Mouse (Mus musculus): Measurements from ENCODE around the gene Selenop. TPM values are rescaled to one million over a fixed set of nuclear protein-coding genes. Genes with fewer than 3 reads are reported as not detected.
A peak's percentile ranks its signal among the peaks of the same experiment; 100 is the strongest.

Selenop gene
- total RNA-seq, 2 experiments from 2014 or later = 302 to 350 TPM

DNA sequence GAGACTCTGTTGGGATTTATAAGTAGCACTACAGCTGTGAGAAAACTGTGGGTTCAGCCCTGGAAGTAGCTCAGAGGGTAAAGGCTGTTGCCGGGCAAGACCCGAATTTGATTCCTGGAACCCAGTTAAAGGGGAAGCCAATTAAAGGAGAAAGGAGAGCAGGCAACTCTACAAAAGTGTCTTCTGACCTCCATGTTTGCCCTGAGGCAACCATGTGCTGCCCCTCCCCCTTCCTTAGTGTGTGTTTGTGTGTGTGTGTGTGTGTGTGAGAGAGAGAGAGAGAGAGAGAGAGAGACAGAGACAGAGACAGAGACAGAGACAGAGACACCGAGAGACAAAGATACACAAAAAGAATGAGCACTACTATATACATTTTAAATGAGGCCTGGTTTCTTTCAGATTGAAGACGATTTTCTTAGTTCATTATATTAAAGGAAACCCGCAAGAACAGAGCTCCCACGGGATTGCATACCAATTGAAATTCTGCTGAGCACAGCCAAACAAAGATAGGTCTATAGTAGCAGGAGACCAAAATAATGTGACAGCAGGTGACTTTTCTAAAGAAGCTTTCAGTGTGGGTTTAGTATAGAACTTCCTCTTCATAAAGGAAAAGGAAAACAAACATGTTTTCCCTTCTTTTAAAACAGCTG, 1.8 kb downstream of the Selenop start:
- DNase-seq (ENCODE audit: low spot score in 2 of 2) = no peak

DNA sequence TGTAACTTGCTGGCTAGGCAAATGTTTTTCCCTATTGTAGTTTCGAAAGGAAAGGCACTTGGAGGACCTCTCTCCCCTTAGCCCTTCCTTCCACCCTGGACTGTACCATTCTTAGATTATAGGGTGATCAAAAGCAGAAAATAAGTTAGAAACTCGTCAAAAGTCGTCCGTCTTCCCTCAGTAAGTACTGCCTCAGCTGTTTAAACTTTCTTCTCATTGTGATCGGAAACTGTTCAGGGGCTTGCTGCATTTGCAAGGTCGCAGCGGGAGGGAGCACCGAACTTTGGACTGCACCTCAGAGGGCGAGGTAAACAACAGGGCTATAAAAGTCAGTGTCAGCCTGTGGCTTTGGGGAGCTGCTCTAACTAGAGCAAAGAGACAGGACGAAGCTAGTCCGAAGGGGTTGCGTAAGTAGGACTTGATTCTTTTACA, 2.3 kb downstream of the Selenop start:
- DNase-seq (ENCODE audit: low spot score in 2 of 2) = peak; percentile 15 to 65

DNA sequence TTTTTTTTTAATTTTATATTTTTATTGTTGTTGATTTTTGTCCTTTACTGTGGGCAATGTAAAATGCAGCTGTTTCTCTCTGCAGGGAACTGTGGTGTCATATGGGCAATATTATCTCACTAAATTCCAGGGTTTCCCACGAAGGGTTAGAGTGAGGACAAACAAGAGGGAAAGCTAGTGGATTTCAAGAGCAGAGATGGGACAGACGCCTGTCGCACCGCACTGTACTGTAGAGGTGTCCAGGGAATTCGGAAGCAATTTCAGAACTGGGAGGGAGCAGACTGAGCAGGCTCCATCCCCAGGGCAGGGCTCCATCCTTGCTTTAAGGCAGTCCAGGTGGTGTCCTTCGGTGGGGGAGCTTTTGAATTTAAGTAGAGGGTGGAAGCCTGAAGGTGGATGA, 2.9 kb downstream of the Selenop start:
- DNase-seq (ENCODE audit: low spot score in 2 of 2) = no peak

DNA sequence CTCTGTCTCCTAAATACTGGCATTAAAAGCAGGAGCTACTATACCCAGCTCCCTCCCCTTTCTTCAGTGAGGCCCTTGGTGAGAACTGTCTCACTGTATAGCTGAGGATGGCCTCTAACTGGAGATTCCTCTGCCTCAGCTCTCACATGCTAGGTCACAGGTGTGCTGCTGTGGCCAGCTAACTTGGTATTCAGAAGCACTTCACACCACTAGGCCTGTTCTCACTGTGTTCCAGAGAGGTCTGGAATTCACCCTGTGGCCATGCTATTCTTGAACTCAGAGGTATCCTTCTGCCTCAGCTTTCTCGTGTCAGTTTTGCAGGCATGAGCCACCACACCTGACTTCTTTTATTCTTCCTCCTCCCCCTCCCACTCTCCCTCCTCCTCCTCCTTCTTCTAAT, 4.8 kb downstream of the Selenop start:
- no peak for DNase-seq (ENCODE audit: low spot score in 2 of 2)

DNA sequence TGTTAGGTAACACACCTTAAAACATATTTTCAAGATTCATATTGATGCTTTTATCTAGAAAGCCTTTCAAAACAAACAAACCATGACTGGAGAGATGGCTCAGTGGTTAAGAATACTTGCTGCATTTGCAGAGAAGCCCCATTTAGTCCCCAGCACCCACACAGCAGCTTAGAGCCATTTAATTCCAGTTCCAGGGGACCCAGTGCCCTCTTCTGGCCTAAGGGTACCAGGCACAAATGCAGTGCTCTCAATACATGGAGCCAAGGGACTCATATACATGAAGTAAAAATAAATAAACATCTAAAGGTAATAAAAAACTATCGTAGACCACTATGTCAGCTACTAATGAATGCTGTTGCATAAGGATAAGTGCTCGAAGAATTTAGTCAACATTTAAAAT, 9.0 kb downstream of the Selenop start:
- no peak for DNase-seq (ENCODE audit: low spot score in 2 of 2)

DNA sequence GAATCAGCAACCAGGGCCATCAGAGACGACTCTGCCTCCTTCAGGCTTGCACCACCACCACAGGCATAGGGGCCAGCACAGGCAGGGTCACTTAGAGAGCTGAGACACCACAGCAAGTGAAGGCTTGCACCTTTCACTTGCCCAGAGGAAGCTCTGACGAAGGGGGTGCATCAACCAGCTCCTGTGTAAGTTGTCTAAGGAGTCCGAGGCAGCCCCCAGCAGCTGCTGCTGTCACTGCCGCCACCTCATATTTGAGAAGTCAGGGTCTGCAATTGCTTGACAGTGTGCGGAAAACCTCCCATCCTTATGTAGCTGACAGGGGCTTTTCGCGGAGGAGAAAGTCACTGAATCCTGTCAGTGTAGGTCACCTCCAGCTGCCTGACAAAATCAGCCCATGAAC, 10.9 kb downstream of the Selenop start:
- DNase-seq (ENCODE audit: low spot score in 2 of 2) = no peak

DNA sequence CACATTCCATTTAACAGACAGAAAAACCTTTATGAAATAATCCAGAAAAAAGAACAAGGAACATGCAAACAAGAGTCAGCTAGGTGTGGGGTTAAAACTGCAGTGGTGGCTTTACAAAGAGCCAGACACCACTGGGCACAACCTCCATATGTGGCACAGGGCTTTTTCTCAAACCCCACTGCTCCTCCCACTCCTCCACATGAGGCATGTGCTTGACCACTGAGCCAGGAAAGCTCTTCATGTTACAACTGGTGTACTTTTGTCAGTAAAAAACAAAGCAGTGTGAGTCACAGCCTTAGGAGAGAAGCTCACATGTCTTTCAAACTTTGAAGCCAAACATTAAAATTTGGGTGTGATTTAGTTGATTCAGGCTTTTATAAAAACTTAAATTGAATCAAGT, 12.9 kb downstream of the Selenop start:
- no peak for DNase-seq (ENCODE audit: low spot score in 2 of 2)

DNA sequence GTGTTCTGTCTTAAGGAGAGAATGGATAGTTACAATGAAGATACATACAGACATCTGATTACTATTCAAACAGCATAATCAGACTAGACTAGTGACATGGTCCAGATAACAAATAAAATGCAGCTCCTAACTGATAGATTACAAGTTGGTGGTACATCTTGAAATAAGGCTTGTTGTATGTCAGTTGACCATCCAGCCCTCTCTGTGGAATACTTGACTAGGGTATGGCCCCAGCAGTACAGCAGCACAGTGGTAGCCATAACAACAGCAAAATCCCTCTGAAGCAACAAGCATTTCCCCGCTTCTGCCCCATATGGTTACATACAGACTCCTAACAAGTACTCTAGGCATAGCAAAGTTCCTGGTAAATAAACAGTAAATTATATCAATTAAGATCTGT, 13.4 kb downstream of the Selenop start:
- no peak for DNase-seq (ENCODE audit: low spot score in 2 of 2)

DNA sequence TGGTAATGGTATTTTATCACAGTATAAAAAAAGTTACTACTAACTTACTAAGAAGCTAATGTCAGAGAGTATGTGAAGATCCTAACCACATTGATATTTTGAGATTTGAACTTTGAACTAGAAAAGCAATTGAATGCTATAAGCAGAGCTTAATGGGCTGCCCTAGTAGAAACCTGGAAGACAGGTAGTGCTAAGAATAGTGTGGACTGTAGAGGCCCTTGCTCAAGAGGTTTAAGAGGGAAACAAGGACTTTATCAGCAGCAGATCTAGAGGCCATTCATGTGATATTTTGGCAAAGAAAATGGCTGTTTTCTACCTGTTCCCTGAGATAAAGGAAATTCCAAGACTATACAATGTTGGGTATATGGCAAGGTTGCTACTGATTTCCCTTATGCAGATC, 17.7 kb downstream of the Selenop start:
- no peak for DNase-seq (ENCODE audit: low spot score in 2 of 2)

DNA sequence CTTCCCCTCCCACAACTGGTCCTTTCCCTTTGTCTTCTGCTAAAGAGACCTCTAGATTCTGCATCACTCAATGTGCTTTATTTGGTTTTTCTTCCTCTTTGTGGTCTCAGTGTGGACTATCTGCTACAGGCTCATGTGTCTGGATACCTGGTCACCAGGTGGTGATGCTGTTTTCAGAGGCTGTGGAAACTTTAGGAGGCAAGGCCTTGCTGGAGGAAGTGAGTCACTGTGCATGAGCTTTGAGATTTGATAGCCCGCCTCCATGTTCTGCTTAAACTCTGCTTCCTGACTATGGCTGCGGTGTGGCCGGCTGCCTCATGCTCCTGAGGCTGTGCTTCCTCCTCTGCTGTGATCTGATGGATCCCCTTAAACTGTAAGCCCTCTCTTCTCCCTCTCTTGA, 22.1 kb downstream of the Selenop start:
- no peak for DNase-seq (ENCODE audit: low spot score in 2 of 2)

DNA sequence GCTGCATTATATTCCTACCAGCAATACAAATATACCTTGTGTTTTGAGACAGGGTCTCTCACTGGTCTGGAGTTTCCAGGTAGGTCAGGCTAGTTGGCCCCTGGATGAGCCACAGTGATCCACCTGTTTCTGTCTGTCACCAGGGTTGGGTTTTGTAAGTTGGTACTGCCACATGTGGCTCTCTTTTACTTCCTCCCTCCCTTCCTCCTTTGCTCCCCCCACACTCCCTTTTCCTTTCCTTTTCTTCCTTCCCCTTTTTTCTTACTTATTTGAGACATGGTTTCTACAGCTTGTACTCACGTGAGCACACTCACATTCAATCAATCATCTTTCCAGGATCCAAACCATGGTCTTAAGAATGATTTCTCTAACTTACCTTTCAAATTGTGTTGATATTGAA, 25.1 kb downstream of the Selenop start:
- no peak for DNase-seq (ENCODE audit: low spot score in 2 of 2)

DNA sequence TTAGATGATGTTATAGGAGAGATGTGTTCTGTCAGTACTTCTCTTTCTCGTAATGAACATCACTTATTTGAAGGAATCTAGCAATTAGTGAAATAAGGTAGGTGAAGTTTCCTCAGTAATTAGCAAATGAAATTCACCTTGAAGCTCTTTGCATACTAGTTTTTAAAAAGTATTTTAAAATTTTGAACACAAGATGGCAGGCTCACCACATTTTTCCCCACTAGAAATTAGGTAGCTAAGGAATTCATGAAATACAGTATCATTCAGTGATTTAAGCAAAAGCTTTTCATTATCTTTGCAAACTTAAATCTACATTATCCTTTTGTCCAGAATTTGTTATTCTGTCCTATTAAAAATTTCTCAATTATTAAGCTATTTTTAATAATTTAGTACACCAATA, 27.6 kb downstream of the Selenop start:
- peak in 1 of 2 experiments; percentile 16 for DNase-seq (ENCODE audit: low spot score in 2 of 2)

DNA sequence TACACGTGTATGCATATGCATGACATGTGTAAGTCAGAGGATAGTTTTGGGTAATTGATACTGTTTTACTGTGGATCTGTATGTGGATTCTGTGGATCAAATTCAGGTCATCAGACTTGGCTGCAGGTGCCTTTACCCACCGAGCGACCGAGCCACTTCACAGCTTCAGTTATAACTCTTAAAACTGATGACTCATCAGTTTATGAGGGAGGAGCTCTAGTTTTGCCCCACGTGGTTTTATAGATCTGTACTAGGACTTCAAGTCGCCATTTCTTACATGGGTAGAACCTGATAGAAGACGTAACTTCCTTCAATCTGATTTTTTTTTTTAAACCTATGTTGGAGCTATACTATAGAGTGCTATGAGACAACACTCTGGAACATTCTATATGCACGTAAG, 29.3 kb downstream of the Selenop start:
- DNase-seq (ENCODE audit: low spot score in 2 of 2) = no peak

DNA sequence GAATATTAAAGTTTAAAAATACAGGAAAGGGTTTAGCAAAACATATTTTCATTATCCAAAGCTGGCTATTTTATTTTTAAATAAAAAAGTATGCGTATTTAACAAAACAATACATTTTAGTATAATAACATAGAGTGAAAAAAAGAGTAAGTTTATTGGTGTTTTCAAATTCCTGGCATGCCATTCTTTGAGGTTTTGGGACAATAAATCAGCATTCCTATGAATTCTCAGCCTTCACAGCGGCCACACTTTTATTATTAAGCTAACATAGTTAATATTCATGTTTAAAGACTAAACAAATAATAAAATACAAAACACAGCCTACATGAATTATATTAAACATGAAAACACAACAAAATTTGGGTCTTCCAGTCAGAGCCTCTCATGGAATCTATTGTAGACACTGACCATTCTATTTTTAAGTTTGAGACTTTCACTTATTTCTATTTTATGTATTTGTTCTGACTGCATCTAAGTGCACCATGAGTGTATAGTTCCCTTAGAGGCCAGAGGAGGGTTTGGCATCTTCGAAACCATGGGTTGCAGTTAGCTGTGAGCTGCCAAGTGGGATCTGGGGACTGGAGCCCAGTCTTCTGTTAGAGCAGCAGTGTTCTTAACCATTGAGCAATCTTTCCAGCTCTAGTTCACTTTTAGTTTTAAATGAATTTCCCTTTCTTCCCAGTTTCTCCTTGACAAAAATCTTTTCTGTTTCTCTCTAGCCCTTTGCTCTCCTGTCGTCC, 32.2 kb downstream of the Selenop start:
- no peak for DNase-seq (ENCODE audit: low spot score in 2 of 2)

DNA sequence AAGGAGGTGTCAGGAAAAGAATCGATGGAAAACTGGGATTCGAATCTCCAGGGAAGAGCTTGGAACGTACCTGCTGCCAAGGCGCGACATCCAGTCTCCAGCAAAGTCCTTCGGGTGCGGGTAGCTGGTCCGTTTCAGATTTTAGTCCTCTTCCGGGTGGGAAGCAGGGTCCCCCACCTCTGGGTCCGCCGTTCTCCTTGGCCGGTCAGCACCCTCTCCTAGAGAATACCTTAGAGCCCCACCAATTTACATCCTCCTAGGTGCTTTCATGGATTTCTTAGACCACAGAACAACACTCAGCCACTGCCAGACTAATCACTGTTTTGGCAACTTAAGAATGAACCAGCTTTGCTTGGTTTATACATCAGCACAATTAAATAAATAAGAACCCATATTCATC, 35.1 kb downstream of the Selenop start, which contains the start of gene Ccdc152:
TSS of gene Ccdc152 (minus strand) at position 101 of the 400 bp plus-strand sequence.
- no peak for DNase-seq (ENCODE audit: low spot score in 2 of 2)

DNA sequence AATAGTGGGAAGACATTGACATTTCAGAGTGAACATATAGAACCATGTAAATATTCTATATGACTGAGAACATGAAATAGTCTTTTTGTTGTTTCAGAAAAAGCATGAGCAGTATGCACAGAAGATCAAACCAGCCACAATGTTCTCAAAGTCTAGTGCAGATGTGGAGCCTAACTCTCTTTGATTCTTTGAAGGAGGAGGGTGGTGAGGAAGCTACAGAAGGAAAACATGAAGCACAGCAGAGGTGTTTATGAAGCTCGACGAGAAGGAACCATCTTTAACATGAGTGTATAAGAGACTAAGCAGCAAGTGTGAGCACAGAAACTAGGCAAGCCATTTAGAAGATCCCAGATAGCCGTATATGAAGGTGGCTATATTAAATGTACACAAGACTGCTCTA, 41.5 kb downstream of the Selenop start:
- DNase-seq (ENCODE audit: low spot score in 2 of 2) = no peak

DNA sequence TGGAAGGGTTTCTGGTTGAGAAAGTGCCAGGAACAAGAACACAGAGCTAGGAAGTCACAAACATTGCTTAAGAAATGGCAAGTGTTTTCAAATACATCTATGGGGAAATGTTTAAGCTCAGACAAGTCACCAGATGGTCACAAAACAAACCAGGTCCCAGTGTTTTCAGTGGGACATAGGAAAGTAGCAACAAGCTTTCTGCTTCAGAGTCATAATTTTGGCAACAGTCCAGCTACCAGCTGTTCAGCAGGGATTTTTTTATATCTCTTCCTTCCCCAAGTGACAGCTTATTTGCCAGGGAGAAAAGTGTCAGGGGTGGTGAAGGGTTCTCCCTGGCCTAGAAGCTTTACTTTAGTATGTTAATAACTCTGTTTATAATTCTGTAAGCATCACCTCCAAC, 44.6 kb downstream of the Selenop start:
- peak in 1 of 2 experiments; percentile 19 for DNase-seq (ENCODE audit: low spot score in 2 of 2)

DNA sequence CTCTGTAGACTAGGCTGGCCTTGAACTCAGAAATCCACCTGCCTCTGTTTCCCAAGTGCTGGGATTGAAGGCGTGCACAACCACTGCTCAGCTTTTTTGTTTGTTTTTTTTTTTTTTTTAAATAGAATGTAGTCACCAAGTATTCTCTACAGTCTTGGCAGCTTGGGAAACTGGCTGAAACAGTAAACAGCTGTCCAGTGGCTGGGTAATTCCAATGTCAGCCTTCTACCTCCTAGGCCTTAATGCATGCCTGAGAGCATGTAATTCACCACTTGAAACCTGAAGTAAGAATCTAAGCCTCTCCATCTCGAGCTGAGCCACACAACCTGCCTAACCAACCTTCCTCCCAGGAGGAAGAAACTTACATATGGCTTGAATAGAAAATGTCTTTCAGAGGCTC, 48.3 kb downstream of the Selenop start:
- no peak for DNase-seq (ENCODE audit: low spot score in 2 of 2)

DNA sequence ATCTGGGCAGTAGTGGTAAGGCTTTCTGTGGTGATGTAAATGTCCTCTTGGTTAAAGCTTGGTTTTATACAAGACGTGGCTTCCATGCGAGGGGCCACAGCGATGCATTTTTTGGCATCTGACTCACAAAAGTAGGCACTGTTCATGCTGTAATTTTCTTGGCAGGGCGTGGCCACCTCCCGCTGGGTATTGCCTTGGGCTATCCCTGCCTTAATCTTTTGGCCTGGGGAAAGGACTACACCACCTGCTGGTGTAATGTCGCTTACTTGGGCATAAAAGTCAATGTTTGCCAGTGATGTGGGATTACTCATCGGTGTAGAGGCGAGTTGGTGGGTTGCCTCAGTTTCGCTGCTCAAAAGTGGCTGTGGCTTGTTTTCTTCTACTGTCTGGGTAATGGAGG, 51.6 kb downstream of the Selenop start:
- DNase-seq (ENCODE audit: low spot score in 2 of 2) = no peak

DNA sequence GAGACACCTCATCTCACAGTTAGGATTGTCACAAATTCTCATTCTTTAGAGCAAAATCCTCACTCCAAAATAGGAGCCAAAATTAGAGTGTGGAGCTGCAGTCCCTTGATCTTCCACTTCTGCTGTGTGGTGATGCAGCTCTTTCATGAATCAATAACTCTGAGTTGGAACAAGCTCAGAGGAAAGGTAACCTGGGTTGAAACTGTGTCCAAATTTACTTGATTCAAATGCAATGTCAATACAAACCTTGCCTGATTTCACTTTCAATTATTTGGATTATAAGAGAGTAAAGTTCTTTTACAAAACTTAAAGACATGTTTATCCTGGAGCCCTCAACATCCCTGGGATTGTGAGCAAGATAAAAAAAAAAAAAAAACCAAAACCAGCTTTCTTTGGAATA, 54.7 kb downstream of the Selenop start:
- no peak for DNase-seq (ENCODE audit: low spot score in 2 of 2)
